In the genomic region with DNA sequence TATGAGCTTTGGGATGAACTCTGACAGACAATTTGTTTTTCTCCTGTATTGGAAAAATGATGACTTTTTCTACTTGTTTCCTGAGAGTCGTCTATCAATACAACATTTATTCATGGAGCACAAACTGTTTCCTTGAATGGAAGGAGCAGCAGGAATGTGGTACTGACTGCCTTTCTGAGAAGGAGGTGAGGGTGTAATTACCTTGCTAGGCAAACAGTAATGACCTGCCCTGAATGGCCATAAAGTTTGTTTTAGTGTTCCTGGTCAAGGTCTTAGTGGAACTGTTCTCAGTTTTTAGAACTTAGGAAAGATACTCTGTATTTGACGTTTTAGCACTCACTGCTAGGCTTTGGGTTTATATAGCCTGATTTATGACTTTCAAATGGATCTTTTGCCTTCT, we compare ENCODE assay signal across 18 mouse cellular contexts.
DNase-seq lines count a peak whose midpoint lies in the region; ATAC-seq and TF ChIP-seq lines count a peak whose summit lies in the region.
"Had no signal": no experiment of that assay in that cellular context is flagged by ENCODE, and none has a peak within 500 bp of the region (broad histone marks: within the 10 kb centered on the region; RNA-seq: fewer than 3 reads in every experiment).

No protein-coding gene starts in this region.

- H3K9ac ChIP-seq in intestine, embryonic 15.5 days = no peak overlapping the region
- no peak overlapping the region for H3K9ac ChIP-seq in intestine, postnatal 0 days (ENCODE audit: low read depth, low read length)
- no peak overlapping the region for H3K9ac ChIP-seq in intestine, embryonic 16.5 days (ENCODE audit: low read depth, low read length)

- no peak for DNase-seq in thymus, postnatal 0 days (ENCODE audit: low spot score)
- DNase-seq: adrenal gland, adult 2 months; adrenal gland, adult 8-10 months; adrenal gland, postnatal 10 days; adrenal gland, postnatal 14 days; adrenal gland, postnatal 25 days; adrenal gland, postnatal 36 days; B cell, adult 2 months; cerebellum, adult 11 months; cerebellum, adult 11-12 months; cerebellum, adult 18-20 months had no signal

- H3K4me2 ChIP-seq in intestine, embryonic 15.5 days (replicated peaks) = no peak overlapping the region
- no peak overlapping the region for H3K4me2 ChIP-seq in intestine, postnatal 0 days (replicated peaks; ENCODE audit: low read depth)
- H3K4me2 ChIP-seq in intestine, embryonic 16.5 days (ENCODE audit: low read depth, low read length) = no peak overlapping the region

- 38% methylated on average over 2 of the region's 2 CpGs for WGBS in intestine, embryonic 15.5 days
- 24% methylated on average over 2 of the region's 2 CpGs for WGBS in intestine, postnatal 0 days
- 49% methylated on average over 2 of the region's 2 CpGs for WGBS in intestine, embryonic 16.5 days

- H3K27me3 ChIP-seq in intestine, embryonic 15.5 days (replicated peaks) = no peaks in the 10 kb centered on the region
- H3K27me3 ChIP-seq in intestine, postnatal 0 days (replicated peaks; ENCODE audit: control insufficient read depth, insufficient read depth, low read length) = no peaks in the 10 kb centered on the region
- no peaks in the 10 kb centered on the region for H3K27me3 ChIP-seq in intestine, embryonic 16.5 days (replicated peaks; ENCODE audit: control insufficient read depth, insufficient read depth, low read length)
- H3K27me3 ChIP-seq: Patski had no signal

- no peaks in the 10 kb centered on the region for H3K9me3 ChIP-seq in intestine, embryonic 15.5 days
- no peaks in the 10 kb centered on the region for H3K9me3 ChIP-seq in intestine, postnatal 0 days (ENCODE audit: control insufficient read depth)
- no peaks in the 10 kb centered on the region for H3K9me3 ChIP-seq in intestine, embryonic 16.5 days (ENCODE audit: control insufficient read depth, low read length)

- peak; percentile 76 for ATAC-seq in intestine, embryonic 15.5 days
- no peak for ATAC-seq in intestine, postnatal 0 days
- peak; percentile 68 for ATAC-seq in intestine, embryonic 16.5 days
- ATAC-seq: activated CD4-positive, CD25-positive, alpha-beta regulatory T cell, adult 4 months; CD4-positive, CD25-positive, alpha-beta regulatory T cell, adult 4 months; Patski had no signal

- TF ChIP-seq CTCF in intestine, postnatal 0 days (IDR thresholded peaks at IDR 0.05; ENCODE audit: low read depth) = no peak

- no peaks in the 10 kb centered on the region for H3K36me3 ChIP-seq in intestine, embryonic 15.5 days
- H3K36me3 ChIP-seq in intestine, postnatal 0 days (ENCODE audit: control insufficient read depth, insufficient read depth) = no peaks in the 10 kb centered on the region
- H3K36me3 ChIP-seq in intestine, embryonic 16.5 days (ENCODE audit: control insufficient read depth, insufficient read depth, low read length) = no peaks in the 10 kb centered on the region
- H3K36me3 ChIP-seq: G1E had no signal

- no peaks in the 10 kb centered on the region for H3K4me1 ChIP-seq in intestine, embryonic 15.5 days (replicated peaks)
- H3K4me1 ChIP-seq in intestine, postnatal 0 days (replicated peaks; ENCODE audit: control insufficient read depth, insufficient read depth, low read length) = no peaks in the 10 kb centered on the region
- H3K4me1 ChIP-seq in intestine, embryonic 16.5 days (ENCODE audit: control insufficient read depth, insufficient read depth, low read length) = no peaks in the 10 kb centered on the region

- H3K4me3 ChIP-seq in intestine, embryonic 15.5 days (replicated peaks) = no peak overlapping the region
- no peak overlapping the region for H3K4me3 ChIP-seq in intestine, postnatal 0 days (ENCODE audit: low read depth, low read length)
- H3K4me3 ChIP-seq in intestine, embryonic 16.5 days (ENCODE audit: low read length) = no peak overlapping the region

- H3K27ac ChIP-seq in intestine, embryonic 15.5 days = no peak overlapping the region
- no peak overlapping the region for H3K27ac ChIP-seq in intestine, postnatal 0 days (ENCODE audit: low read depth, low read length)
- no peak overlapping the region for H3K27ac ChIP-seq in intestine, embryonic 16.5 days (ENCODE audit: low read length)
